Mouse (Mus musculus) intestine, embryonic 16.5 days (tissue): ENCODE data around the gene Rec114. TPM values are rescaled to one million over a fixed set of nuclear protein-coding genes. Genes with fewer than 3 reads are reported as not detected.

Experiments used
- ATAC-seq: fragments of 200-750 bp; cut with Nextera tagmentation; 2 replicates; pipeline ENCODE4 v1.8.0; 2017; ENCODE audit warnings: moderate TSS enrichment, moderate library complexity
- H3K27ac ChIP-seq: fragments of 300-500 bp; sonication (generic); 2 replicates; pipeline ENCODE4 v1.5.1; 2014; ENCODE audit warnings: mild to moderate bottlenecking, low read length
- H3K27me3 ChIP-seq: fragments of 300-500 bp; sonication (generic); replicated peaks from 2 replicates; pipeline ENCODE4 v1.6.1; 2014; ENCODE audit warnings: low read length, control low read depth, mixed read lengths; ENCODE audit not compliant: control insufficient read depth, insufficient read depth
- H3K36me3 ChIP-seq: fragments of 300-500 bp; sonication (generic); 2 replicates; pipeline ENCODE4 v1.6.1; 2014; ENCODE audit warnings: low read length, control low read depth; ENCODE audit not compliant: control insufficient read depth, insufficient read depth
- H3K4me1 ChIP-seq: fragments of 300-500 bp; sonication (generic); 2 replicates; pipeline ENCODE4 v1.6.1; 2014; ENCODE audit warnings: low read length, control low read depth, mixed read lengths; ENCODE audit not compliant: control insufficient read depth, insufficient read depth
- H3K4me2 ChIP-seq: fragments of 300-500 bp; sonication (generic); 2 replicates; pipeline ENCODE4 v1.6.1; 2014; ENCODE audit warnings: low read depth, low read length, control low read depth
- H3K4me3 ChIP-seq: fragments of 300-500 bp; sonication (generic); 2 replicates; pipeline ENCODE4 v1.5.1; 2014; ENCODE audit warnings: mild to moderate bottlenecking, low read length
- H3K9ac ChIP-seq: fragments of 300-500 bp; sonication (generic); 2 replicates; pipeline ENCODE4 v1.6.1; 2014; ENCODE audit warnings: low read depth, low read length
- H3K9me3 ChIP-seq: fragments of 300-500 bp; sonication (generic); 2 replicates; pipeline ENCODE4 v1.6.1; 2016; ENCODE audit warnings: low read length, control low read depth; ENCODE audit not compliant: control insufficient read depth
- WGBS: fragments of 180-500 bp; shearing (Covaris S2); extraction: QIAGEN DNeasy Blood & Tissue Kit; methylation state at CpG from one replicate; pipeline ENCODE4 v1.1.7; 2014; 5-methylcytosine and 5-hydroxymethylcytosine counted together
- polyA plus RNA-seq: library from polyadenylated mRNA; unstranded; fragments of >200 nt; fragmentation: Nextera tagmentation; extraction: Ambion mirVana; gene quantifications from 2 replicates; pipeline ENCODE4 v1.2.1, GENCODE M21; 2015

Rec114 gene
- polyA plus RNA-seq, 1 experiment from 2014 or later, result 1.4 TPM

GRCm38 (mm10) chr9:58721021-58721420 is 22.7 kb downstream of the Rec114 start:
- H3K36me3 ChIP-seq, result no peaks in the 10 kb centered on the region
- H3K9ac ChIP-seq, result no peak overlapping the region
- no peaks in the 10 kb centered on the region for H3K27me3 ChIP-seq
- H3K4me1 ChIP-seq, result no peaks in the 10 kb centered on the region
- H3K9me3 ChIP-seq, result no peaks in the 10 kb centered on the region
- no peak for ATAC-seq
- no peak overlapping the region for H3K27ac ChIP-seq
- H3K4me2 ChIP-seq, result no peak overlapping the region
- 56% methylated on average over 7 of the region's 7 CpGs for whole genome bisulfite sequencing
- no peak overlapping the region for H3K4me3 ChIP-seq

GRCm38 (mm10) chr9:58720167-58720566 is 23.6 kb downstream of the Rec114 start:
- H3K27me3 ChIP-seq, result no peaks in the 10 kb centered on the region
- H3K4me1 ChIP-seq, result no peaks in the 10 kb centered on the region
- no peak overlapping the region for H3K9ac ChIP-seq
- H3K9me3 ChIP-seq, result no peaks in the 10 kb centered on the region
- no peak overlapping the region for H3K4me2 ChIP-seq
- WGBS, result 79% methylated on average over 4 of the region's 4 CpGs
- H3K27ac ChIP-seq, result no peak overlapping the region
- no peak overlapping the region for H3K4me3 ChIP-seq
- ATAC-seq, result no peak
- H3K36me3 ChIP-seq, result no peaks in the 10 kb centered on the region

GRCm38 (mm10) chr9:58719471-58719870 is 24.3 kb downstream of the Rec114 start:
- Histone ChIP-seq H3K4me3 (no peak overlapping the region), H3K9me3 (no peaks in the 10 kb centered on the region), H3K9ac (no peak overlapping the region), H3K36me3 (no peaks in the 10 kb centered on the region), H3K27ac (no peak overlapping the region), H3K27me3 (no peaks in the 10 kb centered on the region), H3K4me2 (no peak overlapping the region), H3K4me1 (no peaks in the 10 kb centered on the region)
- ATAC-seq, result no peak
- 55% methylated on average over 5 of the region's 5 CpGs for WGBS

- no peaks in the 10 kb centered on the region for H3K27me3 ChIP-seq
- H3K36me3 ChIP-seq, result no peaks in the 10 kb centered on the region
- H3K4me1 ChIP-seq, result no peaks in the 10 kb centered on the region
- no peak overlapping the region for H3K9ac ChIP-seq
- H3K27ac ChIP-seq, result no peak overlapping the region
- no peak for ATAC-seq
- no peaks in the 10 kb centered on the region for H3K9me3 ChIP-seq
- WGBS, result 64% methylated on average over 3 of the region's 3 CpGs
- no peak overlapping the region for H3K4me2 ChIP-seq
- no peak overlapping the region for H3K4me3 ChIP-seq
Measured at GRCm38 (mm10) chr9:58718964-58719363, 24.8 kb downstream of the Rec114 start.

- Histone ChIP-seq H3K27me3 (no peaks in the 10 kb centered on the region), H3K36me3 (no peaks in the 10 kb centered on the region), H3K9me3 (no peaks in the 10 kb centered on the region), H3K4me1 (no peaks in the 10 kb centered on the region), H3K9ac (no peak overlapping the region), H3K4me2 (no peak overlapping the region), H3K27ac (no peak overlapping the region), H3K4me3 (no peak overlapping the region)
- 33% methylated on average over 2 of the region's 2 CpGs for WGBS
- no peak for ATAC-seq
Measured at GRCm38 (mm10) chr9:58716886-58717285, 26.9 kb downstream of the Rec114 start.

GRCm38 (mm10) chr9:58710642-58711041 is 33.1 kb downstream of the Rec114 start:
- ATAC-seq, result no peak
- 76% methylated on average over 7 of the region's 7 CpGs for WGBS
- no peaks in the 10 kb centered on the region for H3K9me3 ChIP-seq
- no peak overlapping the region for H3K4me3 ChIP-seq
- no peak overlapping the region for H3K27ac ChIP-seq
- H3K4me2 ChIP-seq, result no peak overlapping the region
- no peaks in the 10 kb centered on the region for H3K36me3 ChIP-seq
- no peaks in the 10 kb centered on the region for H3K27me3 ChIP-seq
- no peaks in the 10 kb centered on the region for H3K4me1 ChIP-seq
- H3K9ac ChIP-seq, result no peak overlapping the region

GRCm38 (mm10) chr9:58709939-58710338 is 33.8 kb downstream of the Rec114 start:
- Histone ChIP-seq H3K4me1 (no peaks in the 10 kb centered on the region), H3K27me3 (no peaks in the 10 kb centered on the region), H3K9me3 (no peaks in the 10 kb centered on the region), H3K4me3 (no peak overlapping the region), H3K36me3 (no peaks in the 10 kb centered on the region), H3K9ac (no peak overlapping the region), H3K27ac (no peak overlapping the region), H3K4me2 (no peak overlapping the region)
- 8% methylated on average over 2 of the region's 2 CpGs for WGBS
- no peak for ATAC-seq

GRCm38 (mm10) chr9:58707796-58708195 is 36.0 kb downstream of the Rec114 start:
- no peak overlapping the region for H3K9ac ChIP-seq
- no peaks in the 10 kb centered on the region for H3K36me3 ChIP-seq
- no peaks in the 10 kb centered on the region for H3K27me3 ChIP-seq
- ATAC-seq, result no peak
- H3K4me1 ChIP-seq, result no peaks in the 10 kb centered on the region
- no peak overlapping the region for H3K4me3 ChIP-seq
- H3K4me2 ChIP-seq, result no peak overlapping the region
- 77% methylated on average over 11 of the region's 11 CpGs for WGBS
- H3K27ac ChIP-seq, result no peak overlapping the region
- no peaks in the 10 kb centered on the region for H3K9me3 ChIP-seq

- Histone ChIP-seq H3K27me3 (no peaks in the 10 kb centered on the region), H3K4me2 (no peak overlapping the region), H3K4me3 (no peak overlapping the region), H3K4me1 (no peaks in the 10 kb centered on the region), H3K9ac (no peak overlapping the region), H3K36me3 (no peaks in the 10 kb centered on the region), H3K9me3 (no peaks in the 10 kb centered on the region), H3K27ac (no peak overlapping the region)
- 63% methylated on average over 7 of the region's 7 CpGs for WGBS
- ATAC-seq, result no peak
Measured at GRCm38 (mm10) chr9:58706024-58706423, 37.7 kb downstream of the Rec114 start.

GRCm38 (mm10) chr9:58703766-58704165 is 40.0 kb downstream of the Rec114 start:
- Histone ChIP-seq H3K27ac (no peak overlapping the region), H3K4me3 (no peak overlapping the region), H3K9ac (no peak overlapping the region), H3K4me1 (no peaks in the 10 kb centered on the region), H3K9me3 (no peaks in the 10 kb centered on the region), H3K27me3 (no peaks in the 10 kb centered on the region), H3K4me2 (no peak overlapping the region), H3K36me3 (no peaks in the 10 kb centered on the region)
- WGBS, result 81% methylated on average over 7 of the region's 7 CpGs
- ATAC-seq, result no peak
